Mouse (Mus musculus): ENCODE measurements at regions not wholly inside any gene's neighbourhood (a gene's known extent, or its start where the extent isn't known, plus 50 kb on each side); places are given as distances from the start of the nearest gene placed in this dataset.

- no peak for ATAC-seq (ENCODE audit: low FRiP score, low read depth)
- H3K4me3 ChIP-seq: no peak overlapping the region
- H3K36me3 ChIP-seq: no peaks in the 10 kb centered on the region
- H3K27me3 ChIP-seq: no peaks in the 10 kb centered on the region
- WGBS: 2% methylated on average over 5 of the region's 5 CpGs
- no peak overlapping the region for H3K27ac ChIP-seq (replicated peaks)
- no peak overlapping the region for H3K9ac ChIP-seq (replicated peaks)
- peak overlapping the region; percentile 0; the same call in 1 of the 2 replicates for H3K4me2 ChIP-seq (replicated peaks)
- H3K9me3 ChIP-seq: no peaks in the 10 kb centered on the region
- peaks cover 7% of the 10 kb centered on the region for H3K4me1 ChIP-seq
Measured at GRCm38 (mm10) chr4:33823850-33824249, 100.5 kb upstream of the Cnr1 start.

GRCm38 (mm10) chr4:33833134-33833533, 91.3 kb upstream of the Cnr1 start:
- Histone ChIP-seq H3K27me3 (no peaks in the 10 kb centered on the region), H3K4me3 (no peak overlapping the region), H3K9ac (replicated peaks) (no peak overlapping the region), H3K4me1 (no peaks in the 10 kb centered on the region), H3K36me3 (no peaks in the 10 kb centered on the region), H3K9me3 (no peaks in the 10 kb centered on the region), H3K4me2 (replicated peaks) (no peak overlapping the region), H3K27ac (replicated peaks) (no peak overlapping the region)
- WGBS: 88% methylated on average over 7 of the region's 7 CpGs
- no peak for ATAC-seq (ENCODE audit: low FRiP score, low read depth)

GRCm38 (mm10) chr4:33838436-33838835, 86.0 kb upstream of the Cnr1 start:
- Histone ChIP-seq H3K9me3 (no peaks in the 10 kb centered on the region), H3K27ac (replicated peaks) (no peak overlapping the region), H3K4me3 (no peak overlapping the region), H3K4me2 (replicated peaks) (no peak overlapping the region), H3K36me3 (no peaks in the 10 kb centered on the region), H3K27me3 (no peaks in the 10 kb centered on the region), H3K9ac (replicated peaks) (no peak overlapping the region), H3K4me1 (no peaks in the 10 kb centered on the region)
- WGBS: 89% methylated on average over 6 of the region's 6 CpGs
- no peak for ATAC-seq (ENCODE audit: low FRiP score, low read depth)

GRCm38 (mm10) chr4:33840119-33840518, 84.3 kb upstream of the Cnr1 start:
- Histone ChIP-seq H3K27me3 (no peaks in the 10 kb centered on the region), H3K27ac (replicated peaks) (no peak overlapping the region), H3K9ac (replicated peaks) (no peak overlapping the region), H3K4me3 (no peak overlapping the region), H3K36me3 (no peaks in the 10 kb centered on the region), H3K9me3 (no peaks in the 10 kb centered on the region), H3K4me1 (no peaks in the 10 kb centered on the region), H3K4me2 (replicated peaks) (no peak overlapping the region)
- WGBS: 68% methylated on average over 14 of the region's 14 CpGs
- ATAC-seq (ENCODE audit: low FRiP score, low read depth): no peak

GRCm38 (mm10) chr4:33845611-33846395, 78.6 kb upstream of the Cnr1 start:
- peak overlapping the region; percentile 60 for H3K27ac ChIP-seq (replicated peaks)

GRCm38 (mm10) chr4:33850249-33850648, 74.1 kb upstream of the Cnr1 start:
- ATAC-seq (ENCODE audit: low FRiP score, low read depth): no peak

More at GRCm38 (mm10) chr4:33845611-33846395, 78.6 kb upstream of the Cnr1 start:
- Histone ChIP-seq H3K9me3 (no peaks in the 10 kb centered on the region), H3K4me3 (no peak overlapping the region), H3K4me1 (peaks cover 6% of the 10 kb centered on the region; the same call in 1 of the 2 replicates), H3K27me3 (no peaks in the 10 kb centered on the region), H3K4me2 (replicated peaks) (peak overlapping the region; percentile 24; the same call in 1 of the 2 replicates), H3K36me3 (no peaks in the 10 kb centered on the region), H3K9ac (replicated peaks) (no peak overlapping the region)
- ATAC-seq (ENCODE audit: low FRiP score, low read depth): peak; percentile 38; the same call in 1 of the 2 replicates
- WGBS: 28% methylated on average over 9 of the region's 9 CpGs

GRCm38 (mm10) chr4:33852294-33852693, 72.1 kb upstream of the Cnr1 start:
- ATAC-seq (ENCODE audit: low FRiP score, low read depth): no peak
- H3K36me3 ChIP-seq: no peaks in the 10 kb centered on the region
- H3K9me3 ChIP-seq: no peaks in the 10 kb centered on the region
- no peaks in the 10 kb centered on the region for H3K27me3 ChIP-seq
- no peaks in the 10 kb centered on the region for H3K4me1 ChIP-seq
- H3K4me2 ChIP-seq (replicated peaks): no peak overlapping the region
- H3K4me3 ChIP-seq: no peak overlapping the region
- 88% methylated on average over 5 of the region's 5 CpGs for WGBS
- no peak overlapping the region for H3K27ac ChIP-seq (replicated peaks)
- H3K9ac ChIP-seq (replicated peaks): no peak overlapping the region

More at GRCm38 (mm10) chr4:33850249-33850648, 74.1 kb upstream of the Cnr1 start:
- H3K4me1 ChIP-seq: peaks cover 6% of the 10 kb centered on the region; the same call in 1 of the 2 replicates
- WGBS: 79% methylated on average over 7 of the region's 7 CpGs
- H3K4me3 ChIP-seq: no peak overlapping the region
- no peaks in the 10 kb centered on the region for H3K27me3 ChIP-seq
- H3K36me3 ChIP-seq: no peaks in the 10 kb centered on the region
- no peaks in the 10 kb centered on the region for H3K9me3 ChIP-seq
- H3K4me2 ChIP-seq (replicated peaks): no peak overlapping the region
- no peak overlapping the region for H3K27ac ChIP-seq (replicated peaks)
- no peak overlapping the region for H3K9ac ChIP-seq (replicated peaks)

GRCm38 (mm10) chr4:33855112-33855511, 69.3 kb upstream of the Cnr1 start:
- H3K4me2 ChIP-seq (replicated peaks): no peak overlapping the region
- ATAC-seq (ENCODE audit: low FRiP score, low read depth): no peak
- H3K27me3 ChIP-seq: no peaks in the 10 kb centered on the region
- no peak overlapping the region for H3K27ac ChIP-seq (replicated peaks)
- H3K36me3 ChIP-seq: no peaks in the 10 kb centered on the region
- H3K9ac ChIP-seq (replicated peaks): no peak overlapping the region
- H3K4me3 ChIP-seq: no peak overlapping the region
- H3K4me1 ChIP-seq: no peaks in the 10 kb centered on the region
- H3K9me3 ChIP-seq: no peaks in the 10 kb centered on the region

GRCm38 (mm10) chr4:33867126-33867525, 57.3 kb upstream of the Cnr1 start:
- Histone ChIP-seq H3K9ac (replicated peaks) (no peak overlapping the region), H3K4me3 (no peak overlapping the region), H3K27me3 (no peaks in the 10 kb centered on the region), H3K27ac (replicated peaks) (no peak overlapping the region), H3K4me1 (peaks cover 3% of the 10 kb centered on the region; the same call in 1 of the 2 replicates), H3K4me2 (replicated peaks) (no peak overlapping the region), H3K36me3 (no peaks in the 10 kb centered on the region), H3K9me3 (no peaks in the 10 kb centered on the region)
- WGBS: 90% methylated on average over 2 of the region's 2 CpGs
- no peak for ATAC-seq (ENCODE audit: low FRiP score, low read depth)

GRCm38 (mm10) chr4:33869317-33869716, 55.1 kb upstream of the Cnr1 start:
- no peaks in the 10 kb centered on the region for H3K9me3 ChIP-seq
- no peak for ATAC-seq (ENCODE audit: low FRiP score, low read depth)
- H3K27ac ChIP-seq (replicated peaks): no peak overlapping the region
- H3K36me3 ChIP-seq: no peaks in the 10 kb centered on the region
- no peak overlapping the region for H3K4me3 ChIP-seq
- no peak overlapping the region for H3K9ac ChIP-seq (replicated peaks)
- H3K27me3 ChIP-seq: no peaks in the 10 kb centered on the region
- WGBS: 37% methylated on average over 5 of the region's 5 CpGs
- H3K4me1 ChIP-seq: peaks cover 3% of the 10 kb centered on the region; the same call in 1 of the 2 replicates
- no peak overlapping the region for H3K4me2 ChIP-seq (replicated peaks)
